Comparison of ENCODE assay signal across 8 mouse cellular contexts in genomic region chr16:38673511-38673910, GRCm38 (mm10). TPM values are rescaled to one million over a fixed set of nuclear protein-coding genes. Genes with fewer than 3 reads are reported as not detected.
DNase-seq lines count a peak whose midpoint lies in the region; TF ChIP-seq lines count a peak whose summit lies in the region.

No protein-coding gene starts in this region.

- no peak overlapping the region for H3K4me3 ChIP-seq in olfactory bulb, adult 2 months (ENCODE audit: insufficient read depth, low read depth, low read length)

- 31% methylated on average over 15 of the region's 15 CpGs for WGBS in olfactory bulb, adult 2 months

- peak; percentile 10 for DNase-seq in ES-CJ7 (ENCODE audit: low read depth, low spot score)
- DNase-seq in cerebellum, adult 8-10 months: peak; percentile 12
- peak; percentile 78 to 84 for DNase-seq in frontal cortex, postnatal 10 days (ENCODE audit: low spot score in 2 of 2)
- peak; percentile 83 to 85 for DNase-seq in layer of hippocampus, postnatal 36 days
- DNase-seq in adrenal gland, postnatal 4 days (ENCODE audit: low spot score in 2 of 2): no peak
- no peak for DNase-seq in urinary bladder, adult 2 months (ENCODE audit: low spot score)
- no peak for DNase-seq in lung, postnatal 10 days

- H3K4me1 ChIP-seq in olfactory bulb, adult 2 months (ENCODE audit: control insufficient read depth, insufficient read depth, low read length): peaks cover 33% of the 10 kb centered on the region

- no peak for TF ChIP-seq POLR2A in olfactory bulb, adult 2 months (IDR thresholded peaks at IDR 0.05; ENCODE audit: insufficient read depth, low read depth, low read length)

- no peak for TF ChIP-seq CTCF in olfactory bulb, adult 2 months (IDR thresholded peaks at IDR 0.05; ENCODE audit: insufficient read depth, low read depth, low read length)

- peak overlapping the region; percentile 81 for H3K27ac ChIP-seq in olfactory bulb, adult 2 months (ENCODE audit: insufficient read depth, low read depth, low read length)

RNA-seq across cellular contexts. Expression of gene Arhgap31, which starts 39.6 kb away (rescaled TPM):
- total RNA-seq in layer of hippocampus, postnatal 36 days (2021): 10 to 100 TPM; 16.7 to 20.1 TPM
- not detected in 2 replicates for polyA plus RNA-seq in olfactory bulb, adult 2 months (2012; ENCODE audit: insufficient read depth, insufficient read length, low replicate concordance, missing spikeins)
- total RNA-seq in adrenal gland, postnatal 4 days (2021): 10 to 100 TPM; 31.3 to 31.4 TPM
- polyA plus RNA-seq in urinary bladder, adult 2 months (2012; rRNA removed): 7.8 and 13.3 TPM in 2 replicates

Comparison
In these comparisons a context has a peak if more than half of its experiments do, and no peak if none do; other contexts are left out.
1. DNase-seq: peak in ES-CJ7 (single experiment), cerebellum, adult 8-10 months (single experiment), frontal cortex, postnatal 10 days (2 of 2) and layer of hippocampus, postnatal 36 days (2 of 2); none in adrenal gland, postnatal 4 days (0 of 2), urinary bladder, adult 2 months (single experiment) and lung, postnatal 10 days (single experiment).